Mouse (Mus musculus): ENCODE results near the gene Ifitm1. TPM values are rescaled to one million over a fixed set of nuclear protein-coding genes. Genes with fewer than 3 reads are reported as not detected.
A peak's percentile ranks its signal among the peaks of the same experiment; 100 is the strongest.

Gene Ifitm1
- total and polyA plus RNA-seq, 3 experiments: 0.23 TPM; not detected in 2

DNA sequence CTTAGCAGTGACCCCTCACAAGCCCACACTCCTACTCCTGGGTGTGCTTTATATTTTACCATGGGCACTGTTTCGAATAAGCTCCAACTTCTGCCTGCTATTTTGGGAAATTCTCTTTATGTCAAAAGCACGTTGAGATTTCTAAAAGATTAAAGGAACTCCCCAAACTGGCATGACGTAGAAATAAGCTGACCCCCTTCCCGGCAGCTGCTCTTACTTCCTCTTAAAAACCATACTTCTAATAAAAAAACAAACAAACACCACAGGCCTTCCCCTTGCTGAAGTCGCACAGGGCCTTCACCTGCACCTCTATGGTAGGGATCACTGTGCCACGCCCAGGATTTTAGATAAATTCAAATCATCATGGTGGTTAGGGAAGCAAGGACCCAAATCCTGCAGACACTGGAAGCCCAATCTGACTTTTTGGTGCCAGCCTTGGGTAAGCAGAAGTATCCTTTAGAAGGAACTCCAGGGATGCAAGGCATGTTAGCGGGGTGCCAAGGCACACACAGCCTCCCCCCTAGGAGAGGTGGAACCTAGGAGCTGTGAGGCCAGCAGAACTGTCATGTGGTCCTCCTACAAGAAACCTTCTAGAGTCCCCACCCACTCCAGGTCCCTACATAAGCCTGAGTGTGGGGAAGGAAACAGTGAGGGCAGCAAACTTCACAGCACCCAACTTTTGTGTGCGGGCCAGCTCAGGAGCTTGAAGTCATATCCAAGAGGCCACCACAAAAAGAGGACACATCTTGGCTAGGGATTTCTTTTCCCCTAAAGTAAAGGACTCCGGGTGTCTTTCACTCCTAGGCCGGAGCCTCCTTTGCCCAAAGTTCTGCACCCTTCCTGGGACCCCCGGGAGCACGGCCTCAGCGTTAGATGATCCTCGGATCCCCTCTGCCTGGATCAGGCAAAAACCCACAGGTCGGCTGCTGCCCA, 13.0 kb upstream of the Ifitm1 start (continued):
- TF ChIP-seq UBTF (IDR thresholded peaks at IDR 0.05; ENCODE audit: borderline replicate concordance, insufficient read depth, low read depth, low read length): no peak
- peak; percentile 33; the same call in 1 of the 2 replicates for TF ChIP-seq HCFC1 (IDR thresholded peaks at IDR 0.05; ENCODE audit: low read depth, low read length)
- TF ChIP-seq CHD1 (IDR thresholded peaks at IDR 0.05; ENCODE audit: low read depth, low read length): no peak
- no peak for TF ChIP-seq MYC (IDR thresholded peaks at IDR 0.05; ENCODE audit: low read depth, low read length)
- no peak for TF ChIP-seq ZC3H11A (IDR thresholded peaks at IDR 0.05; ENCODE audit: low read depth, low read length)
- TF ChIP-seq CHD2 (IDR thresholded peaks at IDR 0.05; ENCODE audit: low read length): no peak
- no peak for TF ChIP-seq NELFE (IDR thresholded peaks at IDR 0.05; ENCODE audit: low read depth, low read length)
- 0 out of 4 replicates have a peak, but pooled peaks of 1 of the 2 experiments have one; percentile 24 for TF ChIP-seq POLR2A (IDR thresholded peaks at IDR 0.05; ENCODE audit: control insufficient read depth in 1 of 2, insufficient read depth in 1 of 2, low read depth in 1 of 2, low read length in 2 of 2, poor library complexity in 1 of 2)

GRCm38 (mm10) chr7:140954733-140955071, 12.3 kb upstream of the Ifitm1 start:
- peaks cover 0 to 21% of the 10 kb centered on the region in 2 experiments; a peak in 3 of 4 replicates for H3K4me1 ChIP-seq (ENCODE audit: control insufficient read depth in 1 of 2, insufficient read depth in 2 of 2, low read length in 2 of 2)
- peaks cover 0 to 14% of the 10 kb centered on the region in 2 experiments; a peak in 2 of 4 replicates for H3K36me3 ChIP-seq (ENCODE audit: control insufficient read depth in 1 of 2, insufficient read depth in 2 of 2, low read length in 2 of 2)
- DNase-seq (ENCODE audit: low read depth, low spot score): no peak
- H3K27me3 ChIP-seq (ENCODE audit: control insufficient read depth in 1 of 2, insufficient read depth in 2 of 2, low read length in 2 of 2): no peaks in the 10 kb centered on the region
- H3K9me3 ChIP-seq (replicated peaks; ENCODE audit: insufficient read depth, low read length): no peaks in the 10 kb centered on the region
- H3K79me2 ChIP-seq (ENCODE audit: control insufficient read depth, insufficient read depth, low read length, poor library complexity): peaks cover 29% of the 10 kb centered on the region
- peak overlapping the region; percentile 69 to 70 for H3K4me3 ChIP-seq (ENCODE audit: control insufficient read depth in 1 of 2, insufficient read depth in 1 of 2, low read depth in 2 of 2, low read length in 2 of 2)
- TF ChIP-seq UBTF (IDR thresholded peaks at IDR 0.05; ENCODE audit: borderline replicate concordance, insufficient read depth, low read depth, low read length): no peak
- TF ChIP-seq ZKSCAN1 (IDR thresholded peaks at IDR 0.05; ENCODE audit: low read depth, low read length): no peak
- no peak for TF ChIP-seq TAL1 (IDR thresholded peaks at IDR 0.05; ENCODE audit: low read length)
- H3K27ac ChIP-seq (ENCODE audit: control insufficient read depth, low read depth, low read length): peak overlapping the region; percentile 22
- H3K9ac ChIP-seq (ENCODE audit: control insufficient read depth, low read depth, low read length, poor library complexity, severe bottlenecking): peak overlapping the region; percentile 63

DNA sequence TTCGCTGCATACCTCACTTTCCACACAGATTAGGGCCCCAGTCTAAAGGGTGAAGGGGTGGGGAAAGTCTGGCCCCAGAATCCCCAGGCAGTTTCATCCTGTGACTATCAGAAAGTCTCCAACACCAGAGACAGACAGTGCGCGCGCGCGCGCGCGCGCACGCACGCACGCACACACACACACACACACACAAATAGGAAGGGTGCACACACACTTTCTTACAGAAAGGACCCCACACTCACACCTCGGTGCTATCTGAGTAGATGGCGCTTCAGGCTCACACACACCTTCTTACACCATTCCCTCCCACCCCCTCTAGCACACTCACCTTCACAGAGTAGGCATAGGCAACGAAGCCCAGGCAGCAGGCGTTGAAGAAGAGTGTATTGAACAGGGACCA, 11.7 kb upstream of the Ifitm1 start:
- H3K4me1 ChIP-seq (ENCODE audit: control insufficient read depth in 1 of 2, insufficient read depth in 2 of 2, low read length in 2 of 2): peaks cover 0 to 21% of the 10 kb centered on the region in 2 experiments; a peak in 3 of 4 replicates
- H3K36me3 ChIP-seq (ENCODE audit: control insufficient read depth in 1 of 2, insufficient read depth in 2 of 2, low read length in 2 of 2): peaks cover 0 to 14% of the 10 kb centered on the region in 2 experiments; a peak in 2 of 4 replicates
- H3K79me2 ChIP-seq (ENCODE audit: control insufficient read depth, insufficient read depth, low read length, poor library complexity): peaks cover 29% of the 10 kb centered on the region
- peak overlapping the region; percentile 58 for H3K27ac ChIP-seq (ENCODE audit: control insufficient read depth, low read depth, low read length)
- H3K27me3 ChIP-seq (ENCODE audit: control insufficient read depth in 1 of 2, insufficient read depth in 2 of 2, low read length in 2 of 2): no peaks in the 10 kb centered on the region
- peak; percentile 78 for DNase-seq (ENCODE audit: low read depth, low spot score)
- H3K9me3 ChIP-seq (replicated peaks; ENCODE audit: insufficient read depth, low read length): no peaks in the 10 kb centered on the region
- peak overlapping the region; percentile 69 to 70 for H3K4me3 ChIP-seq (ENCODE audit: control insufficient read depth in 1 of 2, insufficient read depth in 1 of 2, low read depth in 2 of 2, low read length in 2 of 2)
- H3K9ac ChIP-seq (ENCODE audit: control insufficient read depth, low read depth, low read length, poor library complexity, severe bottlenecking): peak overlapping the region; percentile 63
- TF ChIP-seq RCOR1 (IDR thresholded peaks at IDR 0.05; ENCODE audit: low read depth, low read length): no peak
- TF ChIP-seq POLR2A (IDR thresholded peaks at IDR 0.05; ENCODE audit: control insufficient read depth in 1 of 2, insufficient read depth in 1 of 2, low read depth in 1 of 2, low read length in 2 of 2, poor library complexity in 1 of 2): peak; percentile 29 to 59; a peak in 1 of 4 replicates
- peak; percentile 43; the same call in 1 of the 2 replicates for TF ChIP-seq TBP (IDR thresholded peaks at IDR 0.05; ENCODE audit: low read depth, low read length)
- TF ChIP-seq USF1 (IDR thresholded peaks at IDR 0.05; ENCODE audit: low read depth, low read length): no peak
- TF ChIP-seq POLR2AphosphoS5 (IDR thresholded peaks at IDR 0.05; ENCODE audit: borderline replicate concordance, low read depth, low read length): no peak
- no peak; the same call in none of the 2 replicates for TF ChIP-seq NELFE (IDR thresholded peaks at IDR 0.05; ENCODE audit: low read depth, low read length)
- peak; percentile 72; the same call in 1 of the 2 replicates for TF ChIP-seq MYC (IDR thresholded peaks at IDR 0.05; ENCODE audit: low read depth, low read length)
- TF ChIP-seq MXI1 (IDR thresholded peaks at IDR 0.05; ENCODE audit: low read depth, low read length): peak; percentile 87
- no peak for TF ChIP-seq GATA1 (IDR thresholded peaks at IDR 0.05; ENCODE audit: low read depth, low read length)
- TF ChIP-seq EP300 (IDR thresholded peaks at IDR 0.05; ENCODE audit: low read depth in 1 of 2, low read length in 2 of 2): no peak
- TF ChIP-seq ETS1 (IDR thresholded peaks at IDR 0.05; ENCODE audit: low read depth, low read length): 0 out of 2 replicates have a peak, but pooled peaks have one; percentile 5
- TF ChIP-seq UBTF (IDR thresholded peaks at IDR 0.05; ENCODE audit: borderline replicate concordance, insufficient read depth, low read depth, low read length): no peak
- TF ChIP-seq KAT2A (conservative IDR thresholded peaks at IDR 0.05; ENCODE audit: low read depth, low read length): no peak
- no peak for TF ChIP-seq MEF2A (IDR thresholded peaks at IDR 0.05; ENCODE audit: extremely low read depth, insufficient replicate concordance, low read depth, low read length, poor library complexity, severe bottlenecking)
- TF ChIP-seq USF2 (IDR thresholded peaks at IDR 0.05; ENCODE audit: borderline replicate concordance in 1 of 2, insufficient read depth in 1 of 2, low read depth in 1 of 2, low read length in 2 of 2): no peak
- peak; percentile 69 for TF ChIP-seq NRF1 (IDR thresholded peaks at IDR 0.05; ENCODE audit: insufficient read depth, low read depth, low read length, poor library complexity, severe bottlenecking)
- no peak; the same call in 1 of the 2 replicates for TF ChIP-seq MAX (IDR thresholded peaks at IDR 0.05; ENCODE audit: low read length)
- TF ChIP-seq SIN3A (IDR thresholded peaks at IDR 0.05; ENCODE audit: low read length): peak; percentile 66
